Mouse (Mus musculus) liver, embryonic 12.5 days (tissue): ENCODE measurements around the gene Cxcl14. TPM values are rescaled to one million over a fixed set of nuclear protein-coding genes. Genes with fewer than 3 reads are reported as not detected.
A peak's percentile ranks its signal among the peaks of the same experiment; 100 is the strongest.

Source experiments
- ATAC-seq: fragments of 200-750 bp; cut with Nextera tagmentation; 2 replicates; pipeline ENCODE4 v1.8.0; 2017; ENCODE audit warnings: moderate number of reproducible peaks, mild to moderate bottlenecking, moderate library complexity
- H3K27ac ChIP-seq: fragments of 300-500 bp; sonication (generic); 2 replicates; pipeline ENCODE4 v1.5.1; 2016; ENCODE audit warnings: mild to moderate bottlenecking
- H3K27me3 ChIP-seq: fragments of 300-500 bp; sonication (generic); replicated peaks from 2 replicates; pipeline ENCODE4 v1.6.1; 2016; ENCODE audit warnings: mild to moderate bottlenecking, moderate library complexity
- H3K36me3 ChIP-seq: fragments of 300-500 bp; sonication (generic); 2 replicates; pipeline ENCODE4 v1.6.1; 2016; ENCODE audit warnings: mild to moderate bottlenecking, moderate library complexity
- H3K4me1 ChIP-seq: fragments of 300-500 bp; sonication (generic); 2 replicates; pipeline ENCODE4 v1.6.1; 2016
- H3K4me2 ChIP-seq: fragments of 300-500 bp; sonication (generic); 2 replicates; pipeline ENCODE4 v1.6.1; 2016; ENCODE audit warnings: mild to moderate bottlenecking, moderate library complexity
- H3K4me3 ChIP-seq: fragments of 300-500 bp; sonication (generic); 2 replicates; pipeline ENCODE4 v1.5.1; 2016; ENCODE audit warnings: mild to moderate bottlenecking, moderate library complexity
- H3K9ac ChIP-seq: fragments of 300-500 bp; sonication (generic); 2 replicates; pipeline ENCODE4 v1.6.1; 2016; ENCODE audit warnings: mild to moderate bottlenecking, moderate library complexity
- H3K9me3 ChIP-seq: fragments of 300-500 bp; sonication (generic); replicated peaks from 2 replicates; pipeline ENCODE4 v1.6.1; 2016; ENCODE audit warnings: mild to moderate bottlenecking, moderate library complexity
- WGBS: fragments of 180-500 bp; shearing (Covaris S2); methylation state at CpG from one replicate; pipeline ENCODE4 v1.1.7; 2016; ENCODE audit not compliant: insufficient replicate concordance; 5-methylcytosine and 5-hydroxymethylcytosine counted together
- polyA plus RNA-seq: library from polyadenylated mRNA; unstranded; fragments of >200 nt; fragmentation: Nextera tagmentation; extraction: Ambion mirVana; gene quantifications from 2 replicates; pipeline ENCODE4 v1.2.1, GENCODE M21; 2016

Cxcl14 gene
- polyA plus RNA-seq: 0.41 and 1.6 TPM in 2 replicates

DNA sequence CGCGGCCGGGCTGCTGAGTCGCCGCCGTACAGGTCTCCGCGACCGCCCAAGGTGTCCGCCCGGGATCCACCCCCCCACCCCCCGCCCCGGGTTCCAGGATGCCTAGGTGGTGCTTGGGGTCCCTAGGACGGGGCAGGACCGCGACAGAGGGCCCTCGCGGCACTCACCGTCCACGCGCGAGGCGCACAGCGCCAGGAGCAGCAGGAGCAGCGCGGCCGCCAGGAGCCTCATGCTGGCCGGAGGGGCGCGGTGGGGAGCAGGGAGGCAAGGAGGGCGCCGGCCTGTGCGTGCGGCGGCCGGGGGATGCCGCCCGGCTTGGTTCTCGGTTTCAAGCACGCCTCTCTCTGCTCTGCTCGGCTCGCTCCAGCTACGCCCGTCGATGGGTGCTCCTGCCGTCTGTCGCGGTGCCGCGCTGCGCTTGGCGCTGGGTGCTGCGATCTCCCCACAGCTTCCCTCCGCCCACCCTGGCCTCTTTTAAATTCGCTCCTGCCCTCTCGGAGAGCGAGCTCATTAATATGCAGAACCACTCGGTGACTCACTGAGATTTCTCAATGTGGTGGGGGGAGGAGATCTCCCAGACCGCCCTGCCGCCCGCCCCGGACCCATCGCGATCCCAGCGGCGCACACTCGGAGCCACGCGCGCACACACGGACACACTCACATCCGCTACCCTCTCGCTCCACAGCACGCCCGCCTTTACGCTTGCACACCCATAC, at the start of gene Cxcl14:
Cxcl14 (minus strand) TSS at position 609 of the 716 bp plus-strand sequence.
- Histone ChIP-seq H3K27me3 (peaks cover 80% of the 10 kb centered on the region), H3K9me3 (no peaks in the 10 kb centered on the region), H3K27ac (no peak within 1 kb of the TSS), H3K4me2 (peak within 1 kb of the TSS; percentile 58), H3K4me1 (0 out of 2 replicates have a peak, but pooled peaks cover 3% of the 10 kb centered on the region), H3K4me3 (peak within 1 kb of the TSS; percentile 35), H3K36me3 (no peaks in the 10 kb centered on the region), H3K9ac (no peak within 1 kb of the TSS)
- WGBS: 2% methylated on average over 71 of the region's 76 CpGs
- ATAC-seq: no peak

GRCm38 (mm10) chr13:56344355-56344754, 48.0 kb upstream of the Cxcl14 start:
- Histone ChIP-seq H3K27me3 (no peaks in the 10 kb centered on the region), H3K27ac (no peak overlapping the region), H3K36me3 (no peaks in the 10 kb centered on the region), H3K4me2 (no peak overlapping the region), H3K4me3 (no peak overlapping the region), H3K9me3 (no peaks in the 10 kb centered on the region), H3K9ac (no peak overlapping the region), H3K4me1 (no peaks in the 10 kb centered on the region)
- WGBS: 77% methylated on average over 12 of the region's 12 CpGs
- no peak for ATAC-seq

DNA sequence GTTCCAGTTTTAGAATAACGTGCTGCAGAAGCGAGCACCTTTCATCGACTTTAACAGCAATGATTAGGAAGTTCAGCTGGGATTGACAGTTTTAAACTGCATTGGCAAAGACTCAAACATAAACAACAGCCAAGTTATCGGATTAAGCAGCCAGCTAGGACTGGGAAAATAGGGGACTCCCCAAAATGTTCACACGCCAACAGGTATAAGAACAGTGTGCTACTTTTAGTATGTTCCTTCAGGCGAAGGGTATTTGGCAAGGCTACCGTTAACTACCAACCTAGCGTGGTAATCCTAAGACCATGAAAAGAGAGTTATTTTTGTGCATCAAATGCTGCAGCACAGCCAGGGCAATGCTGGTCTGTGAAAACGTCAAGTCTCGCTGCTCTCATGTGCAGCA, 46.1 kb upstream of the Cxcl14 start:
- ATAC-seq: no peak
- Histone ChIP-seq H3K4me3 (no peak overlapping the region), H3K36me3 (no peaks in the 10 kb centered on the region), H3K27ac (no peak overlapping the region), H3K4me2 (no peak overlapping the region), H3K9ac (no peak overlapping the region), H3K9me3 (no peaks in the 10 kb centered on the region), H3K27me3 (no peaks in the 10 kb centered on the region), H3K4me1 (no peaks in the 10 kb centered on the region)
- WGBS: 73% methylated on average over 10 of the region's 10 CpGs

DNA sequence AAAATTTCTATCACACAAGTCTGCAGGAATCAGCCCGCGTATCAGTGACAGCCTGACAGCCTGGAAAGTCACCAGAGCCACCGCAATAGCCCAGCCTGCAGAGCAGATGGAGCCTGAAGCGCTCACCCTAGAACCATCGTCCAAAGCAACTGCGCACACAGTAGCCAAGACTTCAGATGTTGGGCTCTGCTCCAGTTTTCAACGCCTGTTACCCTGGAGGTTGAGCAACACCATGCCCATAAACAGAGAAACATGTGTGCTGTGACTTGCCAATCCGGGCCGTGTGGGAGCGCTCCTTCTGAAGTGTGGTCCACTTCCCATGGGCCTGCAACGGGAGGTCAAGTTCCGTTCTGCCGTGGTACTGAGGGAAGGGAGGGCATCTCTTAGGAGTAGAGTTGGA, 44.2 kb upstream of the Cxcl14 start:
- H3K9ac ChIP-seq: no peak overlapping the region
- H3K27me3 ChIP-seq: no peaks in the 10 kb centered on the region
- no peaks in the 10 kb centered on the region for H3K9me3 ChIP-seq
- 83% methylated on average over 13 of the region's 13 CpGs for WGBS
- H3K4me1 ChIP-seq: no peaks in the 10 kb centered on the region
- no peak overlapping the region for H3K4me3 ChIP-seq
- no peak for ATAC-seq
- no peak overlapping the region for H3K4me2 ChIP-seq
- no peaks in the 10 kb centered on the region for H3K36me3 ChIP-seq
- no peak overlapping the region for H3K27ac ChIP-seq

DNA sequence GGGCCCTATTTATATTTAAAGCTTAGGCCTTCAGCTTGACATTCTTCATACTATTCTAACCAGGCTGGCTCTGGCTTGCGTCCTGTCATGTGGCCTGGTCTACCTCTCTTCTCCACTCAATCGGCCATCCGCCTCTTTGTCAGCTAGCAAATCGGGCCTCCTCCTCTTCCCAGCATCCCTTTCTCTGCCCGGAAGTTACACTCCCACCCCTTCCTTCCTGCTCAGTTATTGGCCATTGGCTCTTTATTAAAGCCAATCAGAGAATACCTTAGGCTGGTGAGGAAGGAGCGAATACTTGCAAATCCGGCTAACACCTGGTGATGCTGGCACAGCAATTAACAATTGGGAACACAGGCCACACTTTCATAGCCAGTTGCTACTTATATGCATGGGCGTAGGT, 43.5 kb upstream of the Cxcl14 start:
- WGBS: 78% methylated on average over 8 of the region's 8 CpGs
- Histone ChIP-seq H3K36me3 (no peaks in the 10 kb centered on the region), H3K27me3 (no peaks in the 10 kb centered on the region), H3K4me3 (no peak overlapping the region), H3K9ac (no peak overlapping the region), H3K4me2 (no peak overlapping the region), H3K9me3 (no peaks in the 10 kb centered on the region), H3K27ac (no peak overlapping the region), H3K4me1 (no peaks in the 10 kb centered on the region)
- no peak for ATAC-seq

DNA sequence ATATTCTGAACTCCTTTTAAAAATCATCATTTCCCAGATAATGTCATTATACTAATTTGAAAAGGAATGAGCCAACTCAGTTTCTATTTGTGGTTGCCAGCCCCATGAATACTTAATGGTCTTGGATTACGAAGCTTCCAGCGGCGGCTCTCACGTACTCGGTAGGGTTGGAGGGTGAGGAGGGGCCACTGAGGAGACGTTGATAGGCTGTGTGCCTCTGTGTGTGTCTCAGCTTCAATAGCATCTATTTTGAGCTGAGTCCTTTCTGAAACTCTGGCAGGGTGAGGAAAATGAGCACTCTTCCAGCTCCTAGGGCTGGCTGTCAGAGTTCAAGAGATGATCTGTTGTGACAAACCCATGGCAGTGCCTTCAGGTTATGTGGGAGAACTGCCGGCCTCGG, 40.6 kb upstream of the Cxcl14 start:
- Histone ChIP-seq H3K36me3 (no peaks in the 10 kb centered on the region), H3K9ac (no peak overlapping the region), H3K27ac (no peak overlapping the region), H3K4me2 (no peak overlapping the region), H3K27me3 (no peaks in the 10 kb centered on the region), H3K4me3 (no peak overlapping the region), H3K4me1 (no peaks in the 10 kb centered on the region), H3K9me3 (no peaks in the 10 kb centered on the region)
- ATAC-seq: no peak
- WGBS: 52% methylated on average over 8 of the region's 8 CpGs

DNA sequence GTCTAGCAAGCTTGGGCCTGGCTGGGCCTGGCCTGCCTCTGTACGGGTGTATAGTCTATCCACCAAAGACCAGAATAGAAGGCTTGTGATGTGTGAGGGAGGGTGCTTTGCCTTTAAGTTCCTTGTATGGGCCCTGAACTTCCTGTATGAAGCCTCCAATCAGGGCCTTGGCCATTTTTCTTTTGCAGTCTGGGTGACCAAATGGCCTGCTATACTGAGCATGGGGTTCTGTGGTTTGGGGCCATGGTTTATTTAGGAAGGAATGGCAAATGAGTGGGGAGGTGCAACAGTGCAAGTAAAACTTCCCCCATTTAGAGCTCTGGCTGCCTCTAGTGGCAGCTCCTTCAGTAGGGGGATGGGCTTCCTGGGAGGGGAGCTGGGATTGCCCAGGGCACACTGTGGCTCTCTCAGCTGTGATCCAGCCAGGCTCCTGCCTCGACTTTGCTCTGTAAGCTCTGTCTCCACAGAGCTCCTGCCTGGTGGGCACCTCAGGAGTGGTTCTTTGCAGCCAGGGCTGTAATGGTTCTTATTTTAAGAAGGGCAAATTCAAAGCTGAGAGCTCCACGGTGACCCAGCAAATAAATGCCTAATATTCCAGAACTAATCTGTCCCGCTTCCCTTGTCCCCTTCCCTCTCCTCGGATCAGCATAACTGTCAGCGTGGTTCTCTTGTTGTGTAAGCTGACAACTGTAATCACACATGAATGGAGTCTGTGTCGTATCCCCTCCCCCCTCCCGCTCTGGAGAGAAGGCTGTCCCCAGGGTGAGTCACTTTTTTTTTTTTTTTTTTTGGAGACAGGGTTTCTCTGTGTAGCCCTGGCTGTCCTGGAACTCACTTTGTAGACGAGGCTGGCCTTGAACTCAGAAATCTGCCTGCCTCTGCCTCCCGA, 38.7 kb upstream of the Cxcl14 start:
- no peaks in the 10 kb centered on the region for H3K36me3 ChIP-seq
- H3K4me1 ChIP-seq: no peaks in the 10 kb centered on the region
- no peak overlapping the region for H3K4me3 ChIP-seq
- no peak for ATAC-seq
- no peak overlapping the region for H3K4me2 ChIP-seq
- H3K27ac ChIP-seq: no peak overlapping the region
- WGBS: 53% methylated on average over 10 of the region's 10 CpGs
- H3K9me3 ChIP-seq: no peaks in the 10 kb centered on the region
- H3K27me3 ChIP-seq: peaks cover 7% of the 10 kb centered on the region; the same call in 1 of the 2 replicates
- no peak overlapping the region for H3K9ac ChIP-seq

DNA sequence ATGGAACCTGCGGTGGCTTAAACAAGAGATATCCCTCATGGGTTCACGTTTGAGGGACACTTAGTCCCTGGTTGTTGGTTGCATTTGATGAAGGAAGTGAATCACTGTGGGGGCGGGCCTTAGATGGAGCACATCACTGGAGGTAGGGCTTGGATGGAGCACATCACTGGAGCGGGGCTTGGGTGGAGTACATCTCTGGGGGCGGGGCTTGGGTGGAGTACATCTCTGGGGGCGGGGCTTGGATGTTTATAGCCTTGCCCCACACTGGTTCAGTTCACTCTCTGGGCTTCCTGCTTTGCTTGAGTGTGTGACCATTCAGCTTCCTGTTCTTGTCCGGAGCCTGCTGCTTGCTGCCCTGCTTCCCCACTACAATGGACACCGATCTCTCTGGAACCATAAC, 37.9 kb upstream of the Cxcl14 start:
- no peaks in the 10 kb centered on the region for H3K9me3 ChIP-seq
- no peak for ATAC-seq
- no peaks in the 10 kb centered on the region for H3K36me3 ChIP-seq
- no peak overlapping the region for H3K27ac ChIP-seq
- H3K9ac ChIP-seq: no peak overlapping the region
- no peak overlapping the region for H3K4me3 ChIP-seq
- 51% methylated on average over 8 of the region's 8 CpGs for WGBS
- peaks cover 7% of the 10 kb centered on the region; the same call in 1 of the 2 replicates for H3K27me3 ChIP-seq
- no peaks in the 10 kb centered on the region for H3K4me1 ChIP-seq
- H3K4me2 ChIP-seq: no peak overlapping the region

GRCm38 (mm10) chr13:56332356-56332755, 36.0 kb upstream of the Cxcl14 start:
- no peak for ATAC-seq
- Histone ChIP-seq H3K4me2 (no peak overlapping the region), H3K4me1 (no peaks in the 10 kb centered on the region), H3K4me3 (no peak overlapping the region), H3K27me3 (peaks cover 10% of the 10 kb centered on the region), H3K27ac (no peak overlapping the region), H3K9me3 (no peaks in the 10 kb centered on the region), H3K36me3 (no peaks in the 10 kb centered on the region), H3K9ac (no peak overlapping the region)
- WGBS: 59% methylated on average over 6 of the region's 6 CpGs

DNA sequence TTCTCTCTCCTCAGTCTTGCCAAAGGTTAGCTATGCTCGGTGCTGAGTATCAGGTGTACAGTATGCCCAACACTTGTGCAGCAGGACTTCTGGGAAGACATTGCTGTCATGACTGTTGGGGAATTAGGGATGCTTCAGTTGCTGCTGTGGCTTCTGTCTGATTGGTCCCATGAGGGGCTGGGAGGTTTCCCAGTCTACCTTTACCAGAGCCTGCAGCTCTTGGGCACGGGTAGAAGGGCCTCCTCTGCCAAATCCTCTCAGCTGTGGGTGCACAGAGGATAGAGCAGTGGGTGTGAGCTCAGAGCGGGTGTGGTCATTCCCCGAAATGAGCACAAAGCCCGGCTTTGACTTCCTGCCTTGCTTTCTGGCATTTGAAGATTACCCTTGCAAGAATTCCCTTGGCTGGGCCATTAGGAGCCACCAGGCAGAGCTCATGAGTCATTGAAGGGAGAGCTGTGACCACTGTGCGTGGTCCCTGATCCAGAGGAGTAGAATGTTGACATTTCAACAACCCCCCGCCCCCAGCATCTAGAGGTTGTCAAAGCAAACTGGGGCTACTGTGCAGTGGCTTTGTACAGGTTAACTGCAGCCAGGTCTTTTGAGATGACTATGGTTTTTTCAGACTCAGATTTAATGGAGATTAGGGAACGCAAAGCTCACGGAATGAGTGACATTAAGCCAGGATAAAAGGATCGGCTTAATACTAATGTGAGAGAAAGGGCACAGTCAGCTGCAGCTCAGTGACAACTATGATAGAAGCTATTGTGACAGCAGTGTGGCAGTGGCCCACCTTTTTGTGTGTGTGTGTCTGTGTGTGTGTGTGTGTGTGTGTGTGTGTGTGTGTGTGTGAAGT, 34.5 kb upstream of the Cxcl14 start:
- 46% methylated on average over 10 of the region's 10 CpGs for WGBS
- no peak overlapping the region for H3K4me3 ChIP-seq
- no peak for ATAC-seq
- no peaks in the 10 kb centered on the region for H3K36me3 ChIP-seq
- H3K9me3 ChIP-seq: no peaks in the 10 kb centered on the region
- no peak overlapping the region for H3K4me2 ChIP-seq
- no peak overlapping the region for H3K9ac ChIP-seq
- peaks cover 10% of the 10 kb centered on the region for H3K27me3 ChIP-seq
- no peaks in the 10 kb centered on the region for H3K4me1 ChIP-seq
- H3K27ac ChIP-seq: no peak overlapping the region

- 69% methylated on average over 6 of the region's 6 CpGs for WGBS
- no peak overlapping the region for H3K27ac ChIP-seq
- H3K4me1 ChIP-seq: no peaks in the 10 kb centered on the region
- H3K9me3 ChIP-seq: no peaks in the 10 kb centered on the region
- no peak overlapping the region for H3K4me3 ChIP-seq
- no peaks in the 10 kb centered on the region for H3K36me3 ChIP-seq
- peaks cover 10% of the 10 kb centered on the region for H3K27me3 ChIP-seq
- no peak overlapping the region for H3K9ac ChIP-seq
- H3K4me2 ChIP-seq: no peak overlapping the region
- ATAC-seq: no peak
These were observed 33.4 kb upstream of the Cxcl14 start for GRCm38 (mm10) chr13:56329769-56330168.
